Mouse (Mus musculus): ENCODE measurements around the gene Ccdc77.
A peak's percentile ranks its signal among the peaks of the same experiment; 100 is the strongest.

GRCm38 (mm10) chr6:120356951-120357945 lies 6.9 kb downstream of the Ccdc77 start:
- TF ChIP-seq CTCF (IDR thresholded peaks at IDR 0.05; ENCODE audit: extremely low read depth, insufficient read depth, low read length) (no peak), POLR2A (IDR thresholded peaks at IDR 0.05; ENCODE audit: extremely low read depth, insufficient read depth, low read length) (peak; percentile 82)

Data from cortical plate, adult 2 months (tissue).